Mouse (Mus musculus): ENCODE measurements around the gene Msh4. TPM values are rescaled to one million over a fixed set of nuclear protein-coding genes. Genes with fewer than 3 reads are reported as not detected.
"Not testable (repeated sequence)": the region's sequence is repeated elsewhere in the genome, so short reads cannot be mapped to it uniquely, and the experiment has no call there.

Msh4 gene
- polyA plus RNA-seq, 1 experiment from 2014 or later: 0.11 TPM

DNA sequence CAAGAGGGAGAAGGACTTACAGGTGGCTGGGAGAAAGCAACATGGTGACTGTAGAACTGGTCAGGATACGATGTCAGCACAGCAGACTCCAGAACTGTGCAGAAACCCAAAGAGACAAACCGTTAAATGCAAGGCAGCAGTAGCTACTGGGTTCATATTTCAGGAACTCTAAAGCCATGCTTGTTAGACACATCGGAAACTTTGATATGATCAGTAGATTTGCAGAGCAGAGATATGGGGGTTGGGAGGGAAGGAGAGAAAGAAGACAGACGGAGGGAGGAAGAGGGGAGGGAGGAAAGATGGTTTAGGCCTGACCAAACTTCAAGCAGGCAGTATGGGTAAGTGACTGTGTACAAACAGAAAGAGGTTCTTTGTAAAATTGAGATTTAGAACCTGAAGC is 68.3 kb downstream of the Msh4 start:
- ATAC-seq (ENCODE audit: low FRiP score, low read depth): no peak
- H3K9ac ChIP-seq: no peak overlapping the region
- no peak overlapping the region for H3K4me3 ChIP-seq
- H3K4me1 ChIP-seq: no peaks in the 10 kb centered on the region
- H3K36me3 ChIP-seq: no peaks in the 10 kb centered on the region
- H3K27ac ChIP-seq: no peak overlapping the region
- no peak overlapping the region for H3K4me2 ChIP-seq (replicated peaks)
- H3K9me3 ChIP-seq: no peaks in the 10 kb centered on the region
- H3K27me3 ChIP-seq (replicated peaks): no peaks in the 10 kb centered on the region
- WGBS: 82% methylated on average over 4 of the region's 4 CpGs

DNA sequence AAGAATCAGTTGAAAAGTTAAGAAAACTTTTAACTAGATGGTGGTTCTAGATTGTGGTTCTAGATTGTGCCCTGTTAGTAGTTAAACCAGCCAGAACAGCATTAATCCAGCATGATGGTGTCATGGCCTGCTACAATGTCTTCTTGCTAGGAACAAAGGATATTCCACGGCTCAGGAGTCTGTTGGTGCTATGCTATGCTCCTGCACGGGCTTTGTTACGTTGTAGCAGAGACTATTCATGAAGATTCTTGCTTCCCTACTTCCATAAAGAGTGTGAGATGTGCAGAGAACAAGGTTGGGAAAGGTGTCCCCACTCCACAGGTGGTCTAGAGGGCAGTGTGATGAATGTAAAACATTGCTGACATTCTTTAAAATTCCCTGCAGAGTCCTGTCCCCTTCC is 69.6 kb downstream of the Msh4 start:
- H3K4me1 ChIP-seq: no peaks in the 10 kb centered on the region
- ATAC-seq (ENCODE audit: low FRiP score, low read depth): no peak
- H3K9me3 ChIP-seq: no peaks in the 10 kb centered on the region
- no peaks in the 10 kb centered on the region for H3K36me3 ChIP-seq
- no peak overlapping the region for H3K9ac ChIP-seq
- WGBS: 85% methylated on average over 3 of the region's 3 CpGs
- no peak overlapping the region for H3K4me2 ChIP-seq (replicated peaks)
- H3K27me3 ChIP-seq (replicated peaks): no peaks in the 10 kb centered on the region
- no peak overlapping the region for H3K4me3 ChIP-seq
- no peak overlapping the region for H3K27ac ChIP-seq

DNA sequence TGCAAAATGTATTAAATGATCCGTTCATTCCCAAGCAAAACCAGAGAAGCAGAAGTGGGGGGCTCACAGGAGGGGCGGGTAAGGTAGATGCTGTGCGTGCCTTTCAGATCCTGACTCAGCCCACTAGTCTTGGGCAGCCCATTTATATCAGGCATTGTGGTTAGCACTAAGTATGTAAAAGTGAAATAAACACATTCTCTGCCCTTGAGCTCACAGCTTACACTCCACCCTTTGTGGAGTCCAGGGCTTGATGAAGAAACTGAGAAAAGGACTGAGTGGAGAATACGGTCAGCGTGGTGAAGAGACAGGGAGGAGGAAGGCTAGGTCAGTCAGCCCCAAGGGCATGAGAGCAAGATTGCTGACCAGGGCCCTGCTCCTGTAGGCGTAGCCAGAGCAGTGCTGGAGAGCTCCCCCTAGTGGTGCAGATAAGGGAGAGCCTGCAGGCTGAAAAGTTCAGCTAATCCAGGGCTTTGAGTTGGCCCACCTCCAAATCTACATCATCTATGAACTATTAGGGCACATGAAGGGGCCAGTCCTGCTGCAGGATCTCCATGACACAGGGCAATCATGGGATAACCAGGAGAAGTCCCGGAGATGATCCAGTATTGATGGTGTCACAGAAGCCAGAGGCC is 70.4 kb downstream of the Msh4 start:
- Histone ChIP-seq H3K4me2 (replicated peaks) (no peak overlapping the region), H3K4me1 (no peaks in the 10 kb centered on the region)

DNA sequence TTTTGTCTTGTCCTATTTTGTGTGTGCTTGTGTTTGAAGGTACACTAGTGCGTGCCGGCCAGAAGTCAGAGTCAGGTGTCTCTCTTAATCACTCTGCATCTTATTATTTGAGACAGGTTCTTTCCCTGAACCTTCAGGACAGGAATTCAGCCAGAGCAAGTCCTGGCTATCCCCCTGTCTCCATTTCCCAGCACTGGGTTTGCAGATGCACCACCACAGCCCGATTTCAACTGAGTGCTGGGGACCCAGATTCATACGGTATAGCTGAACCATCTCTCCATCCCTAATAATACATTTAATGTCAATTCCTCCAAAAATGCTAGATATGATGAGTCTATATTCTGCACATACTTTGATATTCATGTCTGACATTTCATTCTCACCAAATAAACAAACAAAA is 71.9 kb downstream of the Msh4 start:
- WGBS: 92% methylated on average over 4 of the region's 4 CpGs
- H3K36me3 ChIP-seq: no peaks in the 10 kb centered on the region
- H3K4me1 ChIP-seq: no peaks in the 10 kb centered on the region
- H3K4me2 ChIP-seq (replicated peaks): no peak overlapping the region
- no peak overlapping the region for H3K27ac ChIP-seq
- no peak overlapping the region for H3K4me3 ChIP-seq
- H3K9ac ChIP-seq: no peak overlapping the region
- ATAC-seq (ENCODE audit: low FRiP score, low read depth): no peak
- no peaks in the 10 kb centered on the region for H3K9me3 ChIP-seq
- H3K27me3 ChIP-seq (replicated peaks): no peaks in the 10 kb centered on the region

More for the DNA sequence above, 70.4 kb downstream of the Msh4 start:
- 62% methylated on average over 7 of the region's 7 CpGs for WGBS
- Histone ChIP-seq H3K27ac (no peak overlapping the region), H3K9me3 (no peaks in the 10 kb centered on the region), H3K27me3 (replicated peaks) (no peaks in the 10 kb centered on the region), H3K4me3 (no peak overlapping the region), H3K36me3 (no peaks in the 10 kb centered on the region), H3K9ac (no peak overlapping the region)
- no peak for ATAC-seq (ENCODE audit: low FRiP score, low read depth)

DNA sequence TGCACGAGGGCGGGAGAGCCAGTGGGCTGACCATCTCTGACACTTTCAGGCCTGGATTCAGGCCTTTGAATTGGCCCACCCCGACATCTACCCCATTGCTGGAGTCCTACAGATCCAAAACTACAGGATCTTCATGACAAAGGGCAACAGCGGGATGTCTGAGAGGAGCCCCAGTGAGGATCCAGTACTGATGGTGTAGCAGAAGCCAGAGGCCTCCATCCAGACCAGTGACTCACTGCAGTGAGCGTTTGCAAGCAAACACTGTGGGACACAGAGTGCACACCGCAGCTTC is 73.3 kb downstream of the Msh4 start:
- Histone ChIP-seq H3K4me3 (no peak overlapping the region), H3K9me3 (no peaks in the 10 kb centered on the region), H3K36me3 (no peaks in the 10 kb centered on the region), H3K27ac (no peak overlapping the region), H3K4me2 (replicated peaks) (no peak overlapping the region), H3K9ac (no peak overlapping the region), H3K4me1 (no peaks in the 10 kb centered on the region), H3K27me3 (replicated peaks) (no peaks in the 10 kb centered on the region)
- ATAC-seq (ENCODE audit: low FRiP score, low read depth): no peak
- 42% methylated on average over 6 of the region's 6 CpGs for WGBS

DNA sequence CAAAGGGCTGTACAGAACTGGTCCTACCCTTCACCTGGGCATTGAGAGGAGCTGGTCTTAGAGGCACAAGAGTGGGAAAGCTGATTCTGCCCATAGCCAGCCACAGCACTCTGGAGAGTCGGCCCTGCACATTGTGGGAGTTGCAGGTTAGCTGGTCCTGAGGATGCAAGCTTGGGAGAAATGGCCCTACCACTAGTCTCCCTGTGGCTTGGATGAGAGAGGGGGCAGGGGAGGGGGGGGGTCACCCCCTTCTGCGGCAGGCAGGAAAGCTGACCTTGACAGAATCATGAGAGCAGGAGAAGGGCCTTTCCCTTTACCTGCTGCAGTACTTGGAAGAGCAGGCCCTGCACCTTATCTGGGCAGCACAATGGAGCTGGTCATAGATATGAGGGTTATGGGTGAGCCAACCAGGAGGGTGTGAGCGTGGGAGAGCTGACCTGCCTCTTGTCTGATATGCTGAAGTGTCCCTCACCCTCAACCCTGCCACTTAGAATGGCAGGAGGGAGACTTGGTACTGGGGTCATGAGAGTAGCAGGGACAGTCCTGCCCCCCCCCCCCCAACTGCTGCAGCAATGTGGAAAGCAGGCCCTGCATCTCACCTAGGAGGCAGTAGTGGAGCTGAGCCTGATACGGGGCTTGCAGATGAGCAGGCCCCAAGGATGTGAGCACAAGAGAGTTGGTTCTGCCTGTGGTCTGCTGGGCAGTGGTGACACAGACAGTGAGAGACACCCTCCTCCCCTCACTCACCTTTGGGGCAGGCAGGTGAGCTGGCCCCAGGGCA is 73.9 kb downstream of the Msh4 start:
- H3K36me3 ChIP-seq: no peaks in the 10 kb centered on the region
- 81% methylated on average over 4 of the region's 4 CpGs for WGBS
- H3K9ac ChIP-seq: no peak overlapping the region
- H3K27me3 ChIP-seq (replicated peaks): no peaks in the 10 kb centered on the region
- H3K4me2 ChIP-seq (replicated peaks): no peak overlapping the region
- H3K4me1 ChIP-seq: no peaks in the 10 kb centered on the region
- no peaks in the 10 kb centered on the region for H3K9me3 ChIP-seq
- ATAC-seq (ENCODE audit: low FRiP score, low read depth): no peak
- no peak overlapping the region for H3K27ac ChIP-seq
- no peak overlapping the region for H3K4me3 ChIP-seq

DNA sequence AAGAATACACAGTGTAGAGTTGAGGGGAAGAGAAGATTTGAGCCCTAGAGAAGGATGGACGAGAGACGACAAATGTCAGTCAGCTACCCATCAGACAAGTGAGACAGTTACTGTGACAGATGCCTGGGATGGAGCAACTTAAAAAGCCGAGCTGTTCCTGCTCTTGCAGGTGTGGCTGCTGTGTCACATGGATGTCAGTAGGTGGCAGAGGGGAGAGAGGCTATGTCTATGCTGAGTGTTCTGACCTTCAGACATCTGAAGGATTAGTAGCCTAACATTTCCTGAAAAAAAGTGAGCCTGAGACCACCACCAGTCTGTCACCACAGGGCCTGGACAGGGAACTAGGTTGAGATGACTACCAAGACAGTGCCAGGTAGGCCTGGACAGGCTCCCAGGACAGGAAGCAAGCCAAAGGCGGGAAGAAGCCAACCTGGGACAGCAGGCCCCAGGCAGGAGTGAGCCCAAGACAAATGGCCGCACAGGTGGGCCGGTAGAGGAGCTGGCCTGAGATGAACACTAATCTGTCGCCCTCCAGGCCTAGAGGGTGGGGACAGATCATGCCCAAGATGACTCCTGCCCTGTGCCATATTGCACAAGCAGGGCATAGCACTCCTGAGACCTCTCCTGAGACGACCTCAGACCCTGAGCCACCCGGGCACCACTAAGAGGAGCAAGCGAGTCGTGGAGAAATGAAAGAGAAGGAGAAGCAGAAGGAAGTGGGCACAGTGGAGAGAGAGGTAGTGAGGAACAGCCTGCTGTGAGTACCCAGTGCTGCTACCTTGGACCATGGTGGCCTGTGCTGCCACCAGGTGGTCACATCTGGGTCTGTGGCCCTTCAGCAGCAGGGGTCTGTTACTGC is 74.7 kb downstream of the Msh4 start:
- Histone ChIP-seq H3K27me3 (replicated peaks) (no peaks in the 10 kb centered on the region), H3K36me3 (no peaks in the 10 kb centered on the region), H3K4me2 (replicated peaks) (no peak overlapping the region), H3K9me3 (no peaks in the 10 kb centered on the region), H3K27ac (no peak overlapping the region), H3K4me3 (no peak overlapping the region), H3K9ac (no peak overlapping the region), H3K4me1 (no peaks in the 10 kb centered on the region)
- peak; percentile 68; the same call in 1 of the 2 replicates for ATAC-seq (ENCODE audit: low FRiP score, low read depth)
- 79% methylated on average over 11 of the region's 11 CpGs for WGBS

DNA sequence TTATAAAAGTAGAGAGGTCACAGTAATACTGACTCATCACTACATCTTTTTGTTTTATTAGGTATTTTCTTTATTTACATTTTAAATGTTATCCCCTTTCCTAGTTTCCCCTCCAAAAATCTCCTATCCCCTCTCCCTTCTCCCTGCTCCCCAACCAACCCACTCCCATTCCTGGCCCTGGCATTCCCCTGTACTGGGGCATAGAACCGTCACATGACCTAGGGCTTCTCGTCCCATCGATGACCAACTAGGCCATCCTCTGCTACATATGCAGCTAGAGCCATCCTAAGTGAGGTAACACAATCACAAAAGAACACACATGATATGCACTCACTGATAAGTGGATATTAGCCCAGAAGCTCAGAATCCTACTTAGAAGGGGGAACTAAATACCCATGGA is 76.2 kb downstream of the Msh4 start:
- H3K4me2 ChIP-seq (replicated peaks); ATAC-seq (ENCODE audit: low FRiP score, low read depth); H3K4me1 ChIP-seq; H3K9me3 ChIP-seq; H3K27ac ChIP-seq; H3K36me3 ChIP-seq; H3K4me3 ChIP-seq; H3K27me3 ChIP-seq (replicated peaks); H3K9ac ChIP-seq: not testable (repeated sequence)
- WGBS: 92% methylated on average over 3 of the region's 3 CpGs

DNA sequence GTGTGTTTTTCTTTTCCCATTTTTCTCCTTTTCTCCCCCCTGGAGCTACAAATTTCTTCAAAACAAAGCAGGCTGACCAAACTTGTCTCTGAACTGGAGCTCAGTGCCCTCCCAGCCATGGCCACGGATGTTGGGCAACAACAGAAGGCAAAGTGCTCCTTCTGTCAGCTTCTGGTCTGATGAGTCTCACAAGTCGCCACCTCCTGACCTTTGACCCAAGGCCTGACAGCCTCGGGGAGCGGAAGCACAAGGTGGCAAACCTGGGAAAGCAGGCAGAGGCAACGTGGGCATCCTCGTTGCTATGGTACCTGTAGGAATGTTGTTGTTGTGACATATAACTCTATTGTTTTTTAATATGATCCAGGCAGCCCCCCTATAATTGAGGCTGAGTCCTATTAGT is 79.3 kb downstream of the Msh4 start:
- Histone ChIP-seq H3K4me2 (replicated peaks) (no peak overlapping the region), H3K9ac (no peak overlapping the region), H3K27ac (no peak overlapping the region), H3K4me1 (no peaks in the 10 kb centered on the region), H3K36me3 (no peaks in the 10 kb centered on the region), H3K9me3 (no peaks in the 10 kb centered on the region), H3K4me3 (no peak overlapping the region), H3K27me3 (replicated peaks) (no peaks in the 10 kb centered on the region)
- WGBS: 41% methylated on average over 6 of the region's 6 CpGs
- ATAC-seq (ENCODE audit: low FRiP score, low read depth): no peak

DNA sequence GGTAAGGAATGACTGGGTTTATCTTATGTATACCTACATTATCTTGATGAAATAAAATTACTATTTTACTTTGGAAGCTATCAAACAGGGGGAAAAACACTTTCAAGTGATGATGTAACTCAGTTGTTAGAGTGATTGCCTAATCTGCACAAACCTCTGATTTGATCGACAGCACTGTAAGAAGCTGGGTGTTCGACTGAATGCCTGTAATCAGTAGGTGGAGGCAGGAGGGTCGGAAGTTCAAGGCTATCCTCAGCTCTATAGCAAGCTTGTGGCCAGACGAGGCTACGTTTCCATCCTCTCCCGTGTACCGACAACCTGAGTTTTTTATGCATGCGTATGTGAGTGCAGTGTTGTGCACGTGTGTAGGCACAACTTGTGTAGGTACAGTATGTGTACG is 80.7 kb downstream of the Msh4 start:
- Histone ChIP-seq H3K27me3 (replicated peaks) (no peaks in the 10 kb centered on the region), H3K4me1 (no peaks in the 10 kb centered on the region), H3K4me2 (replicated peaks) (no peak overlapping the region), H3K9me3 (no peaks in the 10 kb centered on the region), H3K36me3 (no peaks in the 10 kb centered on the region), H3K4me3 (no peak overlapping the region), H3K27ac (no peak overlapping the region), H3K9ac (no peak overlapping the region)
- WGBS: 92% methylated on average over 10 of the region's 10 CpGs
- no peak for ATAC-seq (ENCODE audit: low FRiP score, low read depth)

DNA sequence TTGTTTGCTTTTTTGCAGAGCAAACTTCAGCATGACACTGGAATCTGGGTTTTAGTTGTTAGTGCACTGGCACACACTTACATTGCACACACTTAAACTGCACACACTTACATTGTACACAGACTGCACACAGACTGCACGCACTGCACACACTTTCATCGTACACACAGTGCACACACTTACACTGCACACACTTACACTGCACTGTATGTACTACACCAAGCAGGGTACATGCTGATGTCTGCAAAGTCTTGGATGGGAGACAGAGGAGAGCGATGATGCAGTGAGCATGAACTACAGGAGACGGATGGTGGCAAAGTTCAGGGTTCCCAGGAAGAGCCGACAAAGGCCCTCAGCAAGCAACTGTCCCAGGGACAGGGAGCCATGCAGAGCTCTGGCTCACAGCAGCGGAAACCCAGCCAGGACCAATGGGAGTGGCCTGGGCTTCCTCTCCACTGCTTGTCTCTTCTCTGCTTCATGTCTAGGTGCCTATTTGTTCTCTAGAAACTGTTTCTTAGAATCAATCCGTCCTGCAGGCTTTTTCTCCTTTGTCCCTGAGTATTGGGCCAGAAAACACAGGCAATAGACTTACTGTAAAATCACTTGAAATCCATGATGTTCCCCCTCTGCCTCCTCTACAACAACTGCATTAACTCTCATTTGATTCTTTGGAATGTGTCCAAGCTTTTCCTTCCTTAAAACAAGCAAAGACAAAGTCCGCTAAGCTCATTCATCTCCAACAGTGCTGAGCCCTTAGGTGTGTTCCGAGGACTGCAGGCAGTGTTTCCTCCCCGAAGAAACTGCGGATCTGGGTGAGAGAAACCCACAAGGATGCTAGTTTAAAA is 82.0 kb downstream of the Msh4 start:
- H3K36me3 ChIP-seq: no peaks in the 10 kb centered on the region
- WGBS: 70% methylated on average over 11 of the region's 11 CpGs
- peaks cover 4% of the 10 kb centered on the region; the same call in 1 of the 2 replicates for H3K4me1 ChIP-seq
- H3K4me2 ChIP-seq (replicated peaks): no peak overlapping the region
- ATAC-seq (ENCODE audit: low FRiP score, low read depth): no peak
- no peak overlapping the region for H3K9ac ChIP-seq
- H3K27me3 ChIP-seq (replicated peaks): no peaks in the 10 kb centered on the region
- no peak overlapping the region for H3K27ac ChIP-seq
- no peaks in the 10 kb centered on the region for H3K9me3 ChIP-seq
- no peak overlapping the region for H3K4me3 ChIP-seq

DNA sequence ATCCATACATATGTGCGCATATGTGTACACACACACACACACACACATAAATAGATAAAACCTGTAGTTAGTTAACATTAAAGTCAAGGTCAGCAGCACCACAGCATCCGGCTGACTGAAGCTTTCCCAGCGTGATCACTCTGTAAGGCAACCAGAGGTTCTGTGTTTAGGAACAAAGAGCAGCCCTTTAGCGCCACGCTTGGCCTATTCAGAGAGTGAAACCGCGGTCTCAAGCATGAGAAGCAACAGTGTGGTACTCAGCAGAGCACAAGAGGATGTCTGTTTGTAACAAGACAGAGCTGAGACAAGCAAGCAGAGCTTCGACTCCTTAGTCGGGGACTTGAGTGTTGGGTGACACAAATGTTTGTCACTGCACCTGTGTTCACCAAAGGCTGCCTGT is 86.5 kb downstream of the Msh4 start:
- 73% methylated on average over 9 of the region's 9 CpGs for WGBS
- peak; percentile 63; the same call in 1 of the 2 replicates for ATAC-seq (ENCODE audit: low FRiP score, low read depth)

More for the DNA sequence above, 86.5 kb downstream of the Msh4 start:
- Histone ChIP-seq H3K36me3 (no peaks in the 10 kb centered on the region), H3K9ac (no peak overlapping the region), H3K27me3 (replicated peaks) (no peaks in the 10 kb centered on the region), H3K27ac (no peak overlapping the region), H3K4me2 (replicated peaks) (no peak overlapping the region), H3K4me1 (peaks cover 4% of the 10 kb centered on the region; the same call in 1 of the 2 replicates), H3K4me3 (no peak overlapping the region), H3K9me3 (no peaks in the 10 kb centered on the region)
